Mouse (Mus musculus): ENCODE results near the gene Nova1.

The Nova1 gene

GRCm38 (mm10) chr12:46676341-46676740 is 142.4 kb downstream of the Nova1 start:
- DNase-seq (ENCODE audit: low read depth, low spot score), result no peak

GRCm38 (mm10) chr12:46666706-46667105 is 152.0 kb downstream of the Nova1 start:
- no peak for DNase-seq (ENCODE audit: low read depth, low spot score)

GRCm38 (mm10) chr12:46646139-46646611 is 172.6 kb downstream of the Nova1 start:
- no peak for DNase-seq (ENCODE audit: low read depth, low spot score)

- no peak for DNase-seq (ENCODE audit: low read depth, low spot score)
Observed at GRCm38 (mm10) chr12:46645365-46645962, 173.3 kb downstream of the Nova1 start.

Measured in WW6 (cell line).